In the genomic region with DNA sequence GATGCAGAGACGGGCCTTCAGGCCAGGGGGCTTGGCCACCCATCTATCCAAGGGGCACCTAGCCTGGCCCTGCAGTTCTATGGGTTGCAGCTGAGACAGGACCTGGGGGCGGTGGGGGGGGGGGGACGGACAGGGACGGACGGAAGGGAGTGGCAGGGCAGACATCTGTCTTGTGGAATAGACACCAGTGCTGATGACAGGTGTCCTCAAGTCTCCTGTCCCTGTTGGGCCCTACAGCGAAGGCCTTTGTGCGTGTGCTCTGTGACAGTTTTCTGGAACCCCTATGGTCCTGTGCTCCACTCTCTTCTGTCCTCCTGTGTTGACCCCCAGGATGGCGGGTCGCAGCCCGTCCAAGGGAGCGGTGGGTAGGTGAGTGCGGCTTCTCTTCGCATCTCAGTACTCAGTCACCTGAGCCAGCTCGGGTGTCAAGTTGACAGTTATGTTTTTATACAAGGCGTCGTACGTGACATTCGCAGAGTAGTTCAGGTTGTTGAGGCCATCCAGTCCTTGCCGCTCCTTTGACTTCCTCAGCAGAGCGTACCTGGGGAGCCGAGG, we compare ENCODE assay signal across 10 mouse cellular contexts. TPM values are rescaled to one million over a fixed set of nuclear protein-coding genes. Genes with fewer than 3 reads are reported as not detected.
DNase-seq lines count a peak whose midpoint lies in the region; ATAC-seq lines count a peak whose summit lies in the region.
"Had no signal": no experiment of that assay in that cellular context is flagged by ENCODE, and none has a peak within 500 bp of the region (broad histone marks: within the 10 kb centered on the region; RNA-seq: fewer than 3 reads in every experiment).

No protein-coding gene starts in this region.

- no peak for ATAC-seq in hindbrain, embryonic 11.5 days (ENCODE audit: low FRiP score)
- ATAC-seq: midbrain, embryonic 16.5 days had no signal

- no peaks in the 10 kb centered on the region for H3K9me3 ChIP-seq in hindbrain, embryonic 11.5 days (ENCODE audit: control insufficient read depth, low read length)
- H3K9me3 ChIP-seq: heart, embryonic 12.5 days had no signal

- H3K4me2 ChIP-seq in hindbrain, embryonic 11.5 days (replicated peaks; ENCODE audit: low read depth, low read length): no peak overlapping the region
- H3K4me2 ChIP-seq: heart, embryonic 12.5 days had no signal

- no peak overlapping the region for H3K9ac ChIP-seq in hindbrain, embryonic 11.5 days (ENCODE audit: low read depth, low read length)

- H3K27me3 ChIP-seq in hindbrain, embryonic 11.5 days (ENCODE audit: control insufficient read depth, insufficient read depth, low read length): no peaks in the 10 kb centered on the region
- H3K27me3 ChIP-seq: heart, embryonic 12.5 days had no signal

- H3K36me3 ChIP-seq in hindbrain, embryonic 11.5 days (ENCODE audit: control insufficient read depth, insufficient read depth, low read length): 0 out of 2 replicates have a peak, but pooled peaks cover 2% of the 10 kb centered on the region

- peak; percentile 5 for DNase-seq in kidney, adult 18-20 months
- no peak for DNase-seq in kidney, postnatal 14 days
- peak; percentile 1 for DNase-seq in right cerebral cortex, postnatal 25 days
- no peak for DNase-seq in right cerebral cortex, postnatal 4 days
- peak; percentile 20 for DNase-seq in cerebellum, adult 8-10 months
- DNase-seq in layer of hippocampus, adult 9-11 months: peak; percentile 1
- no peak for DNase-seq in hindbrain, embryonic 11.5 days (ENCODE audit: low spot score)
- DNase-seq: lung, postnatal 36 days had no signal

- 87% methylated on average over 21 of the region's 21 CpGs for WGBS in hindbrain, embryonic 11.5 days

- H3K4me3 ChIP-seq in hindbrain, embryonic 11.5 days (ENCODE audit: low read depth, low read length): no peak overlapping the region
- H3K4me3 ChIP-seq: heart, embryonic 12.5 days had no signal

- peaks cover 4% of the 10 kb centered on the region for H3K4me1 ChIP-seq in hindbrain, embryonic 11.5 days (replicated peaks; ENCODE audit: control insufficient read depth, insufficient read depth, low read length)

- H3K27ac ChIP-seq in hindbrain, embryonic 11.5 days (ENCODE audit: low read depth, low read length): no peak overlapping the region

RNA-seq across cellular contexts. Expression of gene B4galt5, which starts 48.0 kb away (rescaled TPM):
- polyA plus RNA-seq in hindbrain, embryonic 11.5 days (2014; fragmentation: Nextera tagmentation; extraction: Ambion mirVana): 15.3 and 19.2 TPM in 2 replicates

Comparison
In these comparisons a context has a peak if more than half of its experiments do, and no peak if none do; other contexts are left out.
1. DNase-seq: peak in kidney, adult 18-20 months (single experiment), right cerebral cortex, postnatal 25 days (single experiment), cerebellum, adult 8-10 months (single experiment) and layer of hippocampus, adult 9-11 months (single experiment); none in kidney, postnatal 14 days (single experiment), right cerebral cortex, postnatal 4 days (single experiment) and hindbrain, embryonic 11.5 days (single experiment).